Mouse (Mus musculus): ENCODE data around the gene Sema5a. TPM values are rescaled to one million over a fixed set of nuclear protein-coding genes. Genes with fewer than 3 reads are reported as not detected.

The Sema5a gene
- total RNA-seq, 2 experiments from 2014 or later, result 13.3 to 13.6 TPM

- peak; percentile 89 to 90 for DNase-seq (ENCODE audit: low spot score in 2 of 2)
Measured at GRCm38 (mm10) chr15:32245837-32246670, 1.4 kb downstream of the Sema5a start.

DNA sequence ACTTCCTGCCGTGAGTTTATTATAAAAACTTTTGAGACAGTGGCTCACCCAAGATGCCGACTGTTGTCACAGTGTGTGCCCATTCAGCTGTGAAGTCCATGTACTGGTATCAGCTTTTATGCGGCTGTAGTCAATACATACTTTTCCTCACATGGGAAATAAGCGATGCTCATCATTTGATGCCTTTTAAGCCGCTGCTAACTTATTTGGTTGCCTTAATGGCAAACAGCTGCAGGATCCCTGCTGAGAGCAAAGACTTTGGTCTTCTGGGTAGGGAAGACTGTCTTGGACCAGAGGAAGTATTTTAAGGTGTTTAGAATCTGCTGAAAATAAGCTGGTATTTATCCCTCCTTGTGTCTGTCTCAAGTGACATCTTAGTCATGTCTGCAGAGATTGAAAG lies 2.7 kb downstream of the Sema5a start:
- no peak for DNase-seq (ENCODE audit: low spot score in 2 of 2)

DNA sequence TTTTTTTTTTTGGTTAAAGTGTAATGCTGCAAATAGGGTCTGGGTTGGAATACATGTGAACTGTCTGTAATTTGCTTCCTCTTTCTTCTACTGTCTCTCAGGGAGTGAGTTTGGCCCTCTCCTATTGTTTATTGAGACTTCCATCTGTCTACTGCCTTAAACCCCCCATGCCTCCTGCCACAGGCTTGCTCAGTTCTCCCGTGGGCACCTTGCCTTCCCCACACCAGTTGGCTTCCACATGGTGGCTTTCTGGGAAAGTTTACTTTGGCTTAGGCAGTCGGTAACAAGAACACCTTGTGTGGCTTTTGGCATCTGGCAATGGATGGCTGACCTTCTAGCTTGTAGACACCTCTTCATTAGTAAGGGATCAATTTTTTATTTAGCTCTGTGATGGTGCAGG lies 10.2 kb downstream of the Sema5a start:
- no peak for DNase-seq (ENCODE audit: low spot score in 2 of 2)

GRCm38 (mm10) chr15:32257340-32257739 lies 12.7 kb downstream of the Sema5a start:
- DNase-seq (ENCODE audit: low spot score in 2 of 2), result no peak

GRCm38 (mm10) chr15:32257886-32258319 lies 13.3 kb downstream of the Sema5a start:
- DNase-seq (ENCODE audit: low spot score in 2 of 2), result no peak

DNA sequence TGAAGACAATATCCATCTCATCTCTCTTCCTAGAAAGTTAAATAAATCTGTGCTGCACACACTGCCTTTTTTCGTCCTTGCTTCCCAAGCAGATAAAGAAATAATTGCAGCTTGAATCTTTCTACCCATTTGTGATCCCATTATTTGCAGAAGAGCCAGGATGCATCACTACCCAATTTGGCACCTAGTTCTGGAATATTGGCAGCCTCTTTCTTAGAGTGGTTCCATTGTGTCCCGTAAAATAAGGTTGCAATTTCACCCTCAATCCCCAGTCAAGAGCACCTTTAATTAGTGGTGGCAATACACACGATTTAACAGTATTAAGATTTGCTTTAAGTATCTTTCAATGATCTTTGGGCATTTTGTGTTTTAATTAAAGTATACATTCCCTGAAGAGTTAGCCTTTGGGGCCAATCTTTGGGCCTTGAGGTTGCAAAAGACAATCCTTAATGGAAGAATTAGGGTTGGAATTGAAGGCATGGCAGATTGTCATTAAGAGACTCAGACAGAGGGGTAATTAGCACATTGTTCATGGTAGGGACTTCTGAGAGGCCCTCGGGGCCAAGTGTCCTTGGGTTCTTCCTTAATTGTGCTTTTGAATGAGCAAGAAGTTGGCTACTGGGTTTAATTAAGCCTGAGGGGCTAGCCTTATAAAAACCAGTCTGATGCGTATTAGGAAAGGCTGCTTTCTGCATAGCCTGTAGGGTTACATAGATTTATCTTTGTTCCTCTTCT lies 14.9 kb downstream of the Sema5a start:
- no peak for DNase-seq (ENCODE audit: low spot score in 2 of 2)

GRCm38 (mm10) chr15:32260942-32261341 lies 16.3 kb downstream of the Sema5a start:
- DNase-seq (ENCODE audit: low spot score in 2 of 2), result no peak

DNA sequence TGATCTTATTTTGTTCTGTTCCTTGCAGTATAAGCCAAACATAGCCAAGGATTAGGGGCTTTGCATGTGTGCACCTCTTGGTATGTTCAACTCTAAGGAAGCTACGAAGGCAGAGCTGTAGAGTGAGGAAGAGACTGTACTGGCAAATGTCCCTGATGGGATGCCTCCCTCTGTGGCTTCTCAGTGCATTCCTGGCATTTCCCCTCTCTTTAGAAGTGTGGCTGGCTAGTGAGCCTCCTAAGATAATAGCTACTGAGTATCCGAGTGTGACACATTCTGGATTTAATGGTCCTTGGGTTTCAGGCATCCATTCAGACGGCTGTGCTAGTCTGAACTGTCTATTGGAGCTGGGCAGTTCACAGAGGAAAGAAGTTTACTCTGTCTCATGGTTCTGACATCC lies 19.0 kb downstream of the Sema5a start:
- DNase-seq (ENCODE audit: low spot score in 2 of 2), result no peak

GRCm38 (mm10) chr15:32264822-32265377 lies 20.3 kb downstream of the Sema5a start:
- DNase-seq (ENCODE audit: low spot score in 2 of 2), result no peak

- DNase-seq (ENCODE audit: low spot score in 2 of 2), result no peak
Measured at GRCm38 (mm10) chr15:32265378-32265934, 20.8 kb downstream of the Sema5a start.

DNA sequence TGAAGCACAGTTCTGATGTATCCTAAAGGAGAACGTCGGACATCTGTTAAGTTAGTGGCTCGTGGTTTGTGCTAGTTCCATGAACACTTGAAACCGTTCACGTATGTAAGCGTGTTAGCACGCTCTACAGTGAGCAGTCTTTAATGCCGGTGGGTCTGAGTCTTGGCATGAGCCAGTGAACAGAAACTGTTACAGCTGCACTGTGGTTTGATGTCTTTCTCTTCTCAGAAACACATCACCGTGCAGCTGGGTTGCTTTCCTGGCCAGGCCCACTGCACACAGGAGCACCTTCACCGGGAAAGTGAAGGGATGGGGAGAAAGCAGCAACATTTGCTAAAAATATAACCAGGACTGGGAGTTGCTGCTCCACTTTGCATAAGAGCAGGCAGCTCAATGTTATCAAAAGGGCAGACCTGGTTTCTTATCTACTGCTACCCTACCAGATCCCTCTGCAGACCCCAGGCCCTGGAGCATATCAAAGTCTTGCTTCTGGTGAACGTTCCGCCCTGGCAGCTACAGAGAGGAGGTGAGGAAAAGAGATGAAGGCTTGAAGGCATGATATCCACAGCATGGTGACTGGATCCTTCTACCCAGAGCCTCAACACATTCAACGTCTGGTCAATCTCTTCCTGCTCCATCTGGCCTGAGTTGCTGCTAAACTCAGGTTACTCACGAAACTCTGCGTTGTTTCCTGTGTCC lies 21.7 kb downstream of the Sema5a start:
- DNase-seq (ENCODE audit: low spot score in 2 of 2), result no peak

- no peak for DNase-seq (ENCODE audit: low spot score in 2 of 2)
Measured at GRCm38 (mm10) chr15:32270106-32270505, 25.5 kb downstream of the Sema5a start.

GRCm38 (mm10) chr15:32273925-32274324 lies 29.3 kb downstream of the Sema5a start:
- DNase-seq (ENCODE audit: low spot score in 2 of 2), result no peak

DNA sequence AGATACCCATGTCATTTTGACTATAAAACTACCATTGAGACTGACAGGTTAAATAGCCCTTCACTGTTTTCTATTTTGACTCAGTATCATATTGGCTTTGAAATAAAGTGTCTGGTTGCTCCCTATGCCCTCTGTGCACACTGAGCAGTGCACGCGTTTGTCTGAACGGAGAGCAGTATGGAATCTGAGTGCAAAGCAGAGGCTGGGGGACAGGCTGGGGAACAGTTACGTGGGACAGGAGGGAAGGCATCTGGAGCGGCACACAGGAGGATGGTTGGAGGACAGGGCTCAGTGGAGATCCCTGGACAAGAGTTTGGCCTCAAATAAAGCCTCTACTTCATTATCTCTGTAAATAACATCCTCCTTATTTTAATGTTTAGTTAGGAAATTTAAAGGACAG lies 30.4 kb downstream of the Sema5a start:
- DNase-seq (ENCODE audit: low spot score in 2 of 2), result no peak

- DNase-seq (ENCODE audit: low spot score in 2 of 2), result no peak
Measured at GRCm38 (mm10) chr15:32278600-32278999, 34.0 kb downstream of the Sema5a start.

GRCm38 (mm10) chr15:32281374-32281773 lies 36.8 kb downstream of the Sema5a start:
- DNase-seq (ENCODE audit: low spot score in 2 of 2), result no peak

DNA sequence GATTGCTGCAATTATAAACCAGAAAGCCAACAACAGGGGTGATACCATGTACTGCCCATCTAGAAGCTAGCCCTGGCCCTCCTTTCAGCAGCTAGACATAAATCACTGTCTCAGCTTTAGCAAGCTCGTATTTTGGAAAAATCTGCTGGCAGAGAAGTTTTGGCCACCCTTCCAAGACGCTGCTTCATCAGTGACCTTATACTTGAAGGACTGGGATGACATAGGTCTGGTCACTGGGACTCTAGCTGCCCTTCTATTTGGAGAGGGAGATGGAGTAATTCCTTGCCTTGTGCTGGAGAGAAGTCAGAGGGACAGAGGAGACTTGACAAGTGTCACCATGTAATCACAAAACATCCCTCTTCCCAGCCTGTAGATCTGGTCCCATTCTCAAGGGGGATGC lies 40.1 kb downstream of the Sema5a start:
- DNase-seq (ENCODE audit: low spot score in 2 of 2), result no peak

GRCm38 (mm10) chr15:32286296-32286695 lies 41.7 kb downstream of the Sema5a start:
- DNase-seq (ENCODE audit: low spot score in 2 of 2), result no peak

DNA sequence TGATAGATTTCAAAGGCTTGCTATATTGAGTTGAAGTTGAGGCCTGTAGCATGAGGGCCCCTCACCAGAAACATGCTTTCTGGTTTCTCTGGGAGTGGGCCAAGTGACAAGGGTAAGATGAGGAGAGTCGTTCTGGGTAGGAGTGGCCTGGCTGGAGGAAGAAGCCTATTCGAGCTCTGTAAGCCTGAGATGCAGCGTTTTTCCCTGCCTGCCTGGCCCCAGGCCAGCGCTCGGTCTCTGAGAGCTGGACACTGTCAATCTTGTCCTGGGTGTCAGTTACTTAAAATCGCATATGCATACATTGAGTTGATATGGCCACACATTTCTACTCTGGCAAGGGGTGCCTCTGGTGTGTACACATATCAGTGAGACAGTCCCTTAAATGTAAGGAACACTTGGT lies 43.9 kb downstream of the Sema5a start:
- peak; percentile 34 to 38 for DNase-seq (ENCODE audit: low spot score in 2 of 2)

GRCm38 (mm10) chr15:32291000-32291399 lies 46.4 kb downstream of the Sema5a start:
- DNase-seq (ENCODE audit: low spot score in 2 of 2), result no peak

- DNase-seq (ENCODE audit: low spot score in 2 of 2), result no peak
Measured at GRCm38 (mm10) chr15:32296523-32296922, 51.9 kb downstream of the Sema5a start.

Data from adrenal gland, adult 18-20 months (tissue).